Mouse (Mus musculus): ENCODE measurements around the gene Coq8a.

Coq8a gene

GRCm38 (mm10) chr1:180197956-180198355 lies 1.4 kb downstream of the Coq8a start:
- DNase-seq: no peak

- no peak for DNase-seq
Measured at GRCm38 (mm10) chr1:180196508-180196907, 2.9 kb downstream of the Coq8a start.

- peak; percentile 99 for DNase-seq
Measured at GRCm38 (mm10) chr1:180195703-180196381, 3.6 kb downstream of the Coq8a start.

GRCm38 (mm10) chr1:180194781-180195471 lies 4.5 kb downstream of the Coq8a start:
- peak; percentile 72 for DNase-seq

- no peak for DNase-seq
Measured at GRCm38 (mm10) chr1:180194048-180194447, 5.4 kb downstream of the Coq8a start.

- DNase-seq: no peak
Measured at GRCm38 (mm10) chr1:180193391-180193935, 5.9 kb downstream of the Coq8a start.

GRCm38 (mm10) chr1:180192866-180193265 lies 6.5 kb downstream of the Coq8a start:
- DNase-seq: no peak

- no peak for DNase-seq
Measured at GRCm38 (mm10) chr1:180191651-180192220, 7.7 kb downstream of the Coq8a start.

GRCm38 (mm10) chr1:180191112-180191511 lies 8.3 kb downstream of the Coq8a start:
- no peak for DNase-seq

- DNase-seq: no peak
Measured at GRCm38 (mm10) chr1:180188951-180189350, 10.5 kb downstream of the Coq8a start.

- no peak for DNase-seq
Measured at GRCm38 (mm10) chr1:180186371-180186770, 13.0 kb downstream of the Coq8a start.

- no peak for DNase-seq
Measured at GRCm38 (mm10) chr1:180185877-180186276, 13.5 kb downstream of the Coq8a start.

GRCm38 (mm10) chr1:180184768-180185167 lies 14.6 kb downstream of the Coq8a start:
- DNase-seq: no peak

- no peak for DNase-seq
Measured at GRCm38 (mm10) chr1:180183525-180184159, 15.8 kb downstream of the Coq8a start.

GRCm38 (mm10) chr1:180182731-180183130 lies 16.7 kb downstream of the Coq8a start:
- DNase-seq: no peak

GRCm38 (mm10) chr1:180181966-180182319 lies 17.5 kb downstream of the Coq8a start:
- no peak for DNase-seq

- no peak for DNase-seq
Measured at GRCm38 (mm10) chr1:180181304-180181965, 18.0 kb downstream of the Coq8a start.

- no peak for DNase-seq
Measured at GRCm38 (mm10) chr1:180179840-180180239, 19.6 kb downstream of the Coq8a start.

GRCm38 (mm10) chr1:180179100-180179499 lies 20.3 kb downstream of the Coq8a start:
- no peak for DNase-seq

- no peak for DNase-seq
Measured at GRCm38 (mm10) chr1:180178340-180178739, 21.1 kb downstream of the Coq8a start.

- no peak for DNase-seq
Measured at GRCm38 (mm10) chr1:180176784-180177183, 22.6 kb downstream of the Coq8a start.

GRCm38 (mm10) chr1:180175635-180176034 lies 23.8 kb downstream of the Coq8a start:
- DNase-seq: no peak

GRCm38 (mm10) chr1:180175167-180175566 lies 24.2 kb downstream of the Coq8a start:
- DNase-seq: no peak

Data from lung, postnatal 10 days (tissue).